Mouse (Mus musculus): Measurements from ENCODE around the gene Ticam1. TPM values are rescaled to one million over a fixed set of nuclear protein-coding genes. Genes with fewer than 3 reads are reported as not detected.

Gene Ticam1
- 2.5 TPM in 2 replicates for polyA plus RNA-seq (2015; fragmentation: Nextera tagmentation; extraction: Ambion mirVana)

DNA sequence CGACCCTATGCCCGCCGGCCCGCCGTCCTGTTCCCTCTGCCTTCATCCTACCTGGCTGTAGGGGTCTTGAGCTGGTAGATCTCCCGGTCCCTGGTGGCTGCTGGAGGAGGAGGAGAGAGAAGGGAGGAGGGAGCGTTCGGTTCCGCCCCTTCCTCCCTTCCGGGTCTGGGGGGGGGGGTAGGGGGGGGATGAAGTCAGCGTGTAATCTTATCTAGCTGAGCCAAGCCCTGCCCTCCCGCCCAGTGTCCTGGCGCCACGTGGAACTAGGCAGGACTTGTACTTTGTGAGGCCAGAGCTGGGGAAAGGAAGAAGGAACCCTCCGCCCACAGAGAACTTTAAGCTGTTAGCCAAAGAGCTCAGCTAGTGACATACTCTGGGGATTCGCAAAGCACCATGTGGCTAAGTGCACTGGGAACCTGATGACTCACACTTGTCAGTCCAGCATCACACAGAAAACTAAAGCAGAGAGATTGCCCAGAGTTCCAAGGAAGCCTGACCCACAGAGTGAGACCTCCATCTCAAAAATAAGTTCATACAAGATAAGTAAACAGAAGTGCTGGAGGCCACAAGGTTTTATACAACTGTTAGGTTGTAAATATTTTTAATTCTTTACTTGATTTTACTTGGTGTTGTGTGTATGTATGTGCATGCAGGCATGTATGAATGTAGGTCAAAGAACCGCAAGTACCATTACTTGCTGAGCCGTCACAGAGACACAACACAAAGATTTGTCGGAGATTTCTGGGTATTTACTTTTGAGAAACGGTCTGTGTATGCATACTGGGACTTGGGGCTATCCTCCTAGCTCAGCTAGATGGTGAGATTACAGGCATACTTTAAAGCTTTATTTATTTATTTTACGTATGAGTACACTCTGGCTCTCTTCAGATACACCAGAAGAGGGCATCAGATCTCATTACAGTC lies at the start of gene Ticam1:
Gene Ticam1, minus strand, starts transcription at position 144 of the 924 bp plus-strand sequence.

DNA sequence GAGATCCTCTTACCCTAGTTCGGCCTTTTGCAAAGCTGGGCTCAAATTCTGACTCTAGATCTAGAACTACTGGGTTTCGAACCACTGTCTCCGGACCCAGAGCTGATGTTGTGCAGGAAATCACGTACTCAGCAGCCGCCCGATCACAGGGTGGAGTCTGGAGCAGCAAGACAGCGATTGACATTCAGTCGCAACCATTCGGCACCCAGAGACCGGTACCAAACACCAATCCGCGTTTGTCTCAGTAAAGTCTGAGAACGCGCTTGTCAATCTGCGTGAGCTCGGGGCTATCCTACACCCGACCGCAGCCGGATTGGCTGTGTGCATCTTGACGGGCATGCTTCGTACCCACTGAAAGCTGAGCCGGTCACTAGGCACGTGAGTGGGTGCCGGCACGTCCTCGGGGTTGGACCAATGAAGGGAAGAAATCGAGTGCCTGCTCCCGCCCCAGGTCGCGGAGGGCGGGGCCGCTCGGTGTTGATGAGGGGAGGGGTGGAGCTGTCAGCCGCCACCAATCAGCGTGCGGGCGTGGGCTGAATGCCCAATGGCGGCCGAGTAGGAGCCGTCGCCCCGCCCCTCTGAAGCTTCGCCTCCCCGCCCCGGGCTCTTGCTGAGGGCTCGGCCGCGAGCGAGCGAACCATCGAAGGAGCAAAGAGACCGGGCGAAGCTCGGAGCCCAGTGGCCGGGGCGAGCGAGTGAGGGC lies 49.0 kb upstream of the Ticam1 start, which contains the start of gene Kdm4b:
Gene Kdm4b, plus strand, starts transcription at position 613 of the 703 bp plus-strand sequence.

DNA sequence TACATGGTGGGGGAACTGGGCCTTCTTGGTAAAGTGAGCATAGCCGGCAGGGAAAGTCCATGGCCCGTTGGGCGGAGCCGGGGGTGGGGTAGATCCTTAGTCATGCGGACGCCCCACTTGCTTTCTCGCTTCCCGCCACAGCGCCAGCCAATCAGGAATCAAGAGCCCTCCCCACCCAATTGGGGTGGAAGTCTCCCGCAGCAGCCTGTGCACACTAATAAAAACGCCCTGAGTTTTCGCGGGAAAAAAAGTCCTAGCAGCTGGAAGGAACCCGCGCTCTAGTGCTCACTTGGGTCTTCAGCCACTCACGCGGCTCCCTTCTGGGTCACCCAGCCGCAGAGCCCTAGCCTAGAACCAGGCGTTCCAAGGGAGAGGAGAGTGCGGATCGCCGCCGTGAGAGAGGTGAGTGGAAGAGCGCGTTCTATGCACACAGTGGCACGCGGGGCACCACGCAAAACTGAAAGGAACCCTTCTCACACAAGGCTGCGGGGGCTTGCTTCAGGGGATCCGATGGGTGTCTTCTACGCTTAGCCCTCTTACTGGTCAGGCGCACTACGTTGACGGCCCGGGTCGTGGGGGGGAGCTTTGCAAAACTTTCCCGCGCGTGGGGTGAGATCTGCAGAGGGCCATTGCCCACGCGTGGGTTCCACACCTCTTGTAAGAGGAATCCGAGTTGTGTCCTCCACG lies 26.7 kb upstream of the Ticam1 start, which contains the start of gene Uhrf1:
Gene Uhrf1, plus strand, starts transcription at position 162 of the 687 bp plus-strand sequence.

DNA sequence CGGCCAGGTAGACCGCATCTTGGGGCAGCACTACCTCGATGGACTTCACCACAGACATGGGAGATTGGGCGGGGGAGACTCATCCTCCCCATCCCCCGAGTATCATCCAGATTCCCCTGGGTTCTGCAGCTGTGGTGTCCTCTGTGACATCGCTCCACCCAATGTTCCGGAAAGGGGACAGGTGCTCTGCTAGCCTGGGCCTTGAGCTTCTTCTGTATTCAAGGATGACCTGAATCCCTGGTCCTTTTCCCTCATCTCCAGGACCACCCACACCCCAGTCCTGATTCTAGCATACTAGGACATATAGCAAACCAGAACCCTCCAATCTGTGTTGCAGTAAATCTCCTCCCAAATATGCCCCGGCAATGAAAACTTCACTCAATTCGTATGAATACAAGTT lies 23.6 kb upstream of the Ticam1 start, which contains the start of gene Arrdc5:
Gene Arrdc5, minus strand, starts transcription at position 101 of the 400 bp plus-strand sequence.

DNA sequence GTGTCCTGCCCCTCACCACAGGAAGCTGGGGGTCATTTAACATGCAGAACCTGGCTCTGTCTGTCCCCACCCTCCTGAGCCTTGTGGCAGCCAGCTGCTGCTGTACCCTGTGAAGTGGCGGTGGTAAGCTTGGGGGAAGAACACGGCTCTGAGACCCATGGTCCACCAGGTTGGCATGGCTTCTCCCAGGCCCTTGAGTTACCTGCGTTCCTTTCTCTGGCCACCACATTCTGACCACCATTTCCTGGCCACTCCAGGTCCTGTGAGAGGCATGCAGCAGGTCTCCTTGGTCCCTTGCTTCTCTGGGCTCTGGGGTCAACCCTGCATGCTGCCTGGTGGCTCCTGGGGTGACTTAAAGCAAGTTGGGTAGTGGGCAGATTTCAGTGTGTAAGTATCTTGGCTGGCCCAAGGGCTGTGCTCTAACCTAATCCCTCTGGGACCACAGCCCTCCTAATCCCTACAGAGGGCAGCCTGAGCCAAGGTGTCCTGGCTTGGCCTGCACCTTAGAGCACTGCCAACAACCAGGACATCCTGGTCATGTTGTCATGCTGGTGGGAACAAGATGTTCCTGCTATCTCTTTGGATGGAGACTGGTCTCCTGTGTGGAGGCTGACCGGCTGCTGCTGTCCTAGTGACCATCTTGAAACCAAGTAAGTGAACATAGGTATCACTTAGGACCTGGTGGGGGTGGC lies 16.1 kb upstream of the Ticam1 start, which contains the start of gene Plin3:
Gene Plin3, minus strand, starts transcription at position 343 of the 692 bp plus-strand sequence.

DNA sequence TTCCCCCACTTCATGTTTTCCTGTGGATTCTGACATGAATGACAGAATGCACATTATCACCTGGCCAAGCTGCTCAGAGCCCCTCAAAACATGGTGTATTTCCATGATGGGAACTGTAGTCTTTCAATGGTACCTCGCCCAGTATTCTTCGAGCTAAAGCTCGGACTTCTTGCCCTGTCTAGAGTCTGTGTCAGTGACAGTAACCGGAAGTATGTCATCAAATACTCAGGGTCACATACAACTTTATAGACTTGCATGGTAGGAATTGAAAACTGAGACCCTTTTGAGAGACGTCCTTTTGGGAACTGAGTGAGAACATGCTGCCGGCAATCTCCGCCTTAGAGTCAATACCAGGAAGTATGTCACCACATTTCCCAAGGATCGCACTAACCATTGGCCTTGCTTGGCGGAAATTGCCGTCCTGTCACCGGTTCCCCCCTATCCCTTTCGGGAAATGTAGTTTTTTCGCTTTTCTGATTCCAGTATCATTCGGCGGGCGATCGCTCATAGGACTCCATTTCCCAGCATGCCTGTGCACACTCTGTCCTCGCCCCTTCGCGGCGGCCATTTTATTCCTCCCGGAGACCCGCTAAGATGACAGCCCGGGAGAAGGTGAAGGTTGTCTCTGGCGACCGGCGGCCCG lies 20.2 kb downstream of the Ticam1 start, which contains the start of gene Fem1a:
Gene Fem1a, plus strand, starts transcription at position 572 of the 643 bp plus-strand sequence.

MicroRNA genes within 50 kb of the gene (microRNA counts, 519-probe panel; counts per million panel counts)
- microRNA mmu-miR-7b = 296 counts per million, percentile 58 among the panel's probes with 10 or more counts

Small RNA genes lying within 50 kb of the gene (microRNA-seq; reads per million reads assigned to microRNA genes)
- 2.3 to 4.3 reads per million in 2 experiments for gene Mir7b

Other genes with a start within 250 kb of the Ticam1 start
- gene Sh3gl1, start 240.2 kb downstream of the Ticam1 start, polyA plus RNA-seq (2015; fragmentation: Nextera tagmentation; extraction: Ambion mirVana) = 66.6 and 83.7 TPM in 2 replicates
- 3.2 and 3.8 TPM in 2 replicates for gene Chaf1a, start 236.3 kb downstream of the Ticam1 start, polyA plus RNA-seq (2015; fragmentation: Nextera tagmentation; extraction: Ambion mirVana)
- 40.5 and 49.7 TPM in 2 replicates for gene Ubxn6, start 201.8 kb downstream of the Ticam1 start, polyA plus RNA-seq (2015; fragmentation: Nextera tagmentation; extraction: Ambion mirVana)
- gene Hdgfl2, start 197.2 kb downstream of the Ticam1 start, polyA plus RNA-seq (2015; fragmentation: Nextera tagmentation; extraction: Ambion mirVana) = 55.9 and 57.9 TPM in 2 replicates
- gene Plin4, start 167.0 kb downstream of the Ticam1 start, polyA plus RNA-seq (2015; fragmentation: Nextera tagmentation; extraction: Ambion mirVana) = 18.2 and 19.4 TPM in 2 replicates
- gene Plin5, start 159.2 kb downstream of the Ticam1 start, polyA plus RNA-seq (2015; fragmentation: Nextera tagmentation; extraction: Ambion mirVana) = 74.6 and 107 TPM in 2 replicates
- 18.9 and 26.6 TPM in 2 replicates for gene Lrg1, start 154.8 kb downstream of the Ticam1 start, polyA plus RNA-seq (2015; fragmentation: Nextera tagmentation; extraction: Ambion mirVana)
- 3.8 and 5.9 TPM in 2 replicates for gene Sema6b, start 136.4 kb downstream of the Ticam1 start, polyA plus RNA-seq (2015; fragmentation: Nextera tagmentation; extraction: Ambion mirVana)
- 4.4 and 5.3 TPM in 2 replicates for gene Tnfaip8l1, start 114.3 kb downstream of the Ticam1 start, polyA plus RNA-seq (2015; fragmentation: Nextera tagmentation; extraction: Ambion mirVana)
- 48.0 and 53.9 TPM in 2 replicates for gene Mydgf, start 92.9 kb downstream of the Ticam1 start, polyA plus RNA-seq (2015; fragmentation: Nextera tagmentation; extraction: Ambion mirVana)
- gene Dpp9, start 57.9 kb downstream of the Ticam1 start, polyA plus RNA-seq (2015; fragmentation: Nextera tagmentation; extraction: Ambion mirVana) = 15.8 and 16.8 TPM in 2 replicates
- gene Fem1a, start 20.0 kb downstream of the Ticam1 start, polyA plus RNA-seq (2015; fragmentation: Nextera tagmentation; extraction: Ambion mirVana) = 62.2 and 73.4 TPM in 2 replicates
- 51.4 and 59.0 TPM in 2 replicates for gene Plin3, start 16.1 kb upstream of the Ticam1 start, polyA plus RNA-seq (2015; fragmentation: Nextera tagmentation; extraction: Ambion mirVana)
- 0.14 TPM in 1 of 2 replicates, not detected in the other for gene Arrdc5, start 23.5 kb upstream of the Ticam1 start, polyA plus RNA-seq (2015; fragmentation: Nextera tagmentation; extraction: Ambion mirVana)
- gene Uhrf1, start 26.5 kb upstream of the Ticam1 start, polyA plus RNA-seq (2015; fragmentation: Nextera tagmentation; extraction: Ambion mirVana) = 12.9 and 16.1 TPM in 2 replicates
- 11.6 and 12.8 TPM in 2 replicates for gene Kdm4b, start 49.3 kb upstream of the Ticam1 start, polyA plus RNA-seq (2015; fragmentation: Nextera tagmentation; extraction: Ambion mirVana)
- 17.7 and 21.6 TPM in 2 replicates for gene Ptprs, start 199.7 kb upstream of the Ticam1 start, polyA plus RNA-seq (2015; fragmentation: Nextera tagmentation; extraction: Ambion mirVana)
- not detected in 2 replicates for gene Znrf4, start 235.6 kb upstream of the Ticam1 start, polyA plus RNA-seq (2015; fragmentation: Nextera tagmentation; extraction: Ambion mirVana)